Mouse (Mus musculus): ENCODE data around the gene Bcl2l12. TPM values are rescaled to one million over a fixed set of nuclear protein-coding genes. Genes with fewer than 3 reads are reported as not detected.

Gene Bcl2l12
- polyA plus RNA-seq, 1 experiment from 2014 or later = 12.8 TPM

DNA sequence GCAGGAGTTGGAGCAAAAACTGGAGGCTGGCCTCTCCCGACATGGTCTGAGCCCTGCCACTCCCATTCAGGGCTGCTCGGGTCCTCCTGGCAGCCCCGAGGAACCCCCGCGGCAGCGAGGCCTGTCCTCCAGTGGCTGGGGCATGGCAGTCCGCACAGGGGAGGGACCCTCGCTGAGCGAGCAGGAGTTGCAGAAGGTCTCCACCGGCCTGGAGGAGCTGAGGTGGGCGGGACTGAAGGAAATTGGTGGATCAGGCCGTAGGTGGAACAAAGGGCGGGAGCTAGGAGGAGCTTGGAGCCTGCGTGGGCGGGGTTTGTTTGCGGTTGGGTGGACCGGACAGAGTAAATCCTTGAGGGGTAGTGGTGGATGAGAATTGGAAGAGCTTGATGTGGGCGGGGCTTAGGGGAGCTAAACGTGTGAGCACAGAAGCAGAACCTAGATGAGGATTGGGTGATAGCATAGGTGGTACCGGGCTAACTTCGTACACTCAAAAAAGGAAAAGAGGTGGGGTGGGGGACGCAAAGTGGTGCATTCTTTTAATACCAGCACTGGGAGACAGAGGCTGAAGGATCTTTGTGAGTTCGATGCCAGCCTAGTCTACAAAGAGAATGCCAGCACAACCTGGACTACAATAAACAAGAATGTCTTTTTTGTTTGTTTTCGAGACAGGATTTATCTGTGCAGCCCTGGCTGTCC lies 45.8 kb downstream of the Bcl2l12 start:
- no peaks in the 10 kb centered on the region for H3K36me3 ChIP-seq
- peak overlapping the region; percentile 19; the same call in 1 of the 2 replicates for H3K27ac ChIP-seq (replicated peaks)
- H3K4me2 ChIP-seq = peak overlapping the region; percentile 76
- no peaks in the 10 kb centered on the region for H3K9me3 ChIP-seq
- peak; percentile 91 for ATAC-seq (ENCODE audit: low FRiP score, low read depth)
- peaks cover 25% of the 10 kb centered on the region for H3K27me3 ChIP-seq
- peak overlapping the region; percentile 50 for H3K9ac ChIP-seq
- peak overlapping the region; percentile 46 for H3K4me3 ChIP-seq
- peaks cover 25% of the 10 kb centered on the region for H3K4me1 ChIP-seq (replicated peaks)
- WGBS = 8% methylated on average over 24 of the region's 24 CpGs

GRCm38 (mm10) chr7:44951960-44952359 lies 46.6 kb downstream of the Bcl2l12 start:
- H3K27me3 ChIP-seq = peaks cover 25% of the 10 kb centered on the region
- ATAC-seq (ENCODE audit: low FRiP score, low read depth) = peak; percentile 27; the same call in 1 of the 2 replicates
- H3K36me3 ChIP-seq = no peaks in the 10 kb centered on the region
- H3K4me1 ChIP-seq (replicated peaks) = peaks cover 21% of the 10 kb centered on the region
- peak overlapping the region; percentile 50; the same call in 1 of the 2 replicates for H3K9ac ChIP-seq
- 0% methylated on average over 10 of the region's 10 CpGs for WGBS
- no peaks in the 10 kb centered on the region for H3K9me3 ChIP-seq
- peak overlapping the region; percentile 46 for H3K4me3 ChIP-seq
- peak overlapping the region; percentile 76 for H3K4me2 ChIP-seq
- H3K27ac ChIP-seq (replicated peaks) = peak overlapping the region; percentile 19; the same call in 1 of the 2 replicates

GRCm38 (mm10) chr7:44949922-44950321 lies 48.6 kb downstream of the Bcl2l12 start:
- no peak for ATAC-seq (ENCODE audit: low FRiP score, low read depth)
- peaks cover 25% of the 10 kb centered on the region for H3K27me3 ChIP-seq
- WGBS = 79% methylated on average over 6 of the region's 6 CpGs
- H3K4me3 ChIP-seq = no peak overlapping the region
- no peak overlapping the region for H3K4me2 ChIP-seq
- H3K27ac ChIP-seq (replicated peaks) = no peak overlapping the region
- H3K9ac ChIP-seq = no peak overlapping the region
- H3K36me3 ChIP-seq = no peaks in the 10 kb centered on the region
- H3K9me3 ChIP-seq = no peaks in the 10 kb centered on the region
- H3K4me1 ChIP-seq (replicated peaks) = peaks cover 21% of the 10 kb centered on the region

- H3K36me3 ChIP-seq = no peaks in the 10 kb centered on the region
- no peaks in the 10 kb centered on the region for H3K9me3 ChIP-seq
- 72% methylated on average over 7 of the region's 7 CpGs for WGBS
- no peak within 1 kb of the TSS for H3K27ac ChIP-seq (replicated peaks)
- no peak within 1 kb of the TSS for H3K4me2 ChIP-seq
- H3K4me3 ChIP-seq = no peak within 1 kb of the TSS
- no peaks in the 10 kb centered on the region for H3K27me3 ChIP-seq
- H3K4me1 ChIP-seq (replicated peaks) = no peaks in the 10 kb centered on the region
- ATAC-seq (ENCODE audit: low FRiP score, low read depth) = no peak
- no peak within 1 kb of the TSS for H3K9ac ChIP-seq
Observed at GRCm38 (mm10) chr7:44942904-44943303, 55.6 kb downstream of the Bcl2l12 start, which contains the start of gene Tsks. Gene Tsks, plus strand, starts transcription at chr7:44943204.

Small RNA genes within 50 kb of the gene (microRNA-seq; reads per million reads assigned to microRNA genes)
- not detected for gene Mir7054

Other genes starting within 250 kb of the Bcl2l12 start
- gene Zfp473, start 247.7 kb downstream of the Bcl2l12 start, polyA plus RNA-seq (2015; fragmentation: Nextera tagmentation; extraction: Ambion mirVana) = 1.2 and 1.3 TPM in 2 replicates
- gene Nup62, start 182.6 kb downstream of the Bcl2l12 start, polyA plus RNA-seq (2015; fragmentation: Nextera tagmentation; extraction: Ambion mirVana) = 45.8 and 49.5 TPM in 2 replicates
- 1.0 and 1.3 TPM in 2 replicates for gene Il4i1, start 182.3 kb downstream of the Bcl2l12 start, polyA plus RNA-seq (2015; fragmentation: Nextera tagmentation; extraction: Ambion mirVana)
- 3.9 and 4.0 TPM in 2 replicates for gene Atf5, start 182.1 kb downstream of the Bcl2l12 start, polyA plus RNA-seq (2015; fragmentation: Nextera tagmentation; extraction: Ambion mirVana)
- 90.1 and 99.1 TPM in 2 replicates for gene Akt1s1, start 149.7 kb downstream of the Bcl2l12 start, polyA plus RNA-seq (2015; fragmentation: Nextera tagmentation; extraction: Ambion mirVana)
- 109 and 118 TPM in 2 replicates for gene Tbc1d17, start 149.6 kb downstream of the Bcl2l12 start, polyA plus RNA-seq (2015; fragmentation: Nextera tagmentation; extraction: Ambion mirVana)
- gene Pnkp, start 141.6 kb downstream of the Bcl2l12 start, polyA plus RNA-seq (2015; fragmentation: Nextera tagmentation; extraction: Ambion mirVana) = 29.1 and 30.6 TPM in 2 replicates
- gene Ptov1, start 128.9 kb downstream of the Bcl2l12 start, polyA plus RNA-seq (2015; fragmentation: Nextera tagmentation; extraction: Ambion mirVana) = 460 and 518 TPM in 2 replicates
- gene Med25, start 106.0 kb downstream of the Bcl2l12 start, polyA plus RNA-seq (2015; fragmentation: Nextera tagmentation; extraction: Ambion mirVana) = 145 and 164 TPM in 2 replicates
- gene Fuz, start 102.6 kb downstream of the Bcl2l12 start, polyA plus RNA-seq (2015; fragmentation: Nextera tagmentation; extraction: Ambion mirVana) = 20.1 and 20.8 TPM in 2 replicates
- 130 and 132 TPM in 2 replicates for gene Ap2a1, start 69.2 kb downstream of the Bcl2l12 start, polyA plus RNA-seq (2015; fragmentation: Nextera tagmentation; extraction: Ambion mirVana)
- 0.10 and 0.14 TPM in 2 replicates for gene Tsks, start 55.5 kb downstream of the Bcl2l12 start, polyA plus RNA-seq (2015; fragmentation: Nextera tagmentation; extraction: Ambion mirVana)
- 56.1 and 58.1 TPM in 2 replicates for gene Cpt1c, start 23.9 kb downstream of the Bcl2l12 start, polyA plus RNA-seq (2015; fragmentation: Nextera tagmentation; extraction: Ambion mirVana)
- gene Prmt1, start 12.1 kb downstream of the Bcl2l12 start, polyA plus RNA-seq (2015; fragmentation: Nextera tagmentation; extraction: Ambion mirVana) = 584 and 590 TPM in 2 replicates
- gene Irf3, start 1.1 kb downstream of the Bcl2l12 start, polyA plus RNA-seq (2015; fragmentation: Nextera tagmentation; extraction: Ambion mirVana) = 57.4 and 58.1 TPM in 2 replicates
- 49.8 and 56.5 TPM in 2 replicates for gene Scaf1, start 17.7 kb upstream of the Bcl2l12 start, polyA plus RNA-seq (2015; fragmentation: Nextera tagmentation; extraction: Ambion mirVana)
- 15.5 and 16.0 TPM in 2 replicates for gene Rras, start 19.2 kb upstream of the Bcl2l12 start, polyA plus RNA-seq (2015; fragmentation: Nextera tagmentation; extraction: Ambion mirVana)
- gene Prr12, start 54.2 kb upstream of the Bcl2l12 start, polyA plus RNA-seq (2015; fragmentation: Nextera tagmentation; extraction: Ambion mirVana) = 14.6 and 15.3 TPM in 2 replicates
- 63.9 and 69.8 TPM in 2 replicates for gene Nosip, start 63.7 kb upstream of the Bcl2l12 start, polyA plus RNA-seq (2015; fragmentation: Nextera tagmentation; extraction: Ambion mirVana)
- gene Prrg2, start 64.0 kb upstream of the Bcl2l12 start, polyA plus RNA-seq (2015; fragmentation: Nextera tagmentation; extraction: Ambion mirVana) = 13.6 and 16.3 TPM in 2 replicates
- gene Rcn3, start 93.5 kb upstream of the Bcl2l12 start, polyA plus RNA-seq (2015; fragmentation: Nextera tagmentation; extraction: Ambion mirVana) = 71.7 and 88.1 TPM in 2 replicates
- gene Fcgrt, start 105.1 kb upstream of the Bcl2l12 start, polyA plus RNA-seq (2015; fragmentation: Nextera tagmentation; extraction: Ambion mirVana) = 33.9 and 36.9 TPM in 2 replicates
- 762 and 841 TPM in 2 replicates for gene Rps11, start 125.7 kb upstream of the Bcl2l12 start, polyA plus RNA-seq (2015; fragmentation: Nextera tagmentation; extraction: Ambion mirVana)
- gene Rpl13a, start 130.0 kb upstream of the Bcl2l12 start, polyA plus RNA-seq (2015; fragmentation: Nextera tagmentation; extraction: Ambion mirVana) = 624 and 661 TPM in 2 replicates
- gene Gm45713, start 137.5 kb upstream of the Bcl2l12 start, polyA plus RNA-seq (2015; fragmentation: Nextera tagmentation; extraction: Ambion mirVana) = not detected in 2 replicates
- gene Flt3l, start 137.7 kb upstream of the Bcl2l12 start, polyA plus RNA-seq (2015; fragmentation: Nextera tagmentation; extraction: Ambion mirVana) = 2.0 and 2.7 TPM in 2 replicates
- 92.4 and 98.8 TPM in 2 replicates for gene Pih1d1, start 155.6 kb upstream of the Bcl2l12 start, polyA plus RNA-seq (2015; fragmentation: Nextera tagmentation; extraction: Ambion mirVana)
- 20.8 and 21.9 TPM in 2 replicates for gene Aldh16a1, start 155.9 kb upstream of the Bcl2l12 start, polyA plus RNA-seq (2015; fragmentation: Nextera tagmentation; extraction: Ambion mirVana)
- 0.71 and 1.5 TPM in 2 replicates for gene Slc17a7, start 165.2 kb upstream of the Bcl2l12 start, polyA plus RNA-seq (2015; fragmentation: Nextera tagmentation; extraction: Ambion mirVana)
- not detected in 2 replicates for gene Gfy, start 180.9 kb upstream of the Bcl2l12 start, polyA plus RNA-seq (2015; fragmentation: Nextera tagmentation; extraction: Ambion mirVana)
- 0.71 and 3.2 TPM in 2 replicates for gene Pth2, start 182.3 kb upstream of the Bcl2l12 start, polyA plus RNA-seq (2015; fragmentation: Nextera tagmentation; extraction: Ambion mirVana)
- gene Ccdc155, start 206.2 kb upstream of the Bcl2l12 start, polyA plus RNA-seq (2015; fragmentation: Nextera tagmentation; extraction: Ambion mirVana) = 0.57 and 0.77 TPM in 2 replicates
- 10.8 and 11.9 TPM in 2 replicates for gene Dkkl1, start 213.4 kb upstream of the Bcl2l12 start, polyA plus RNA-seq (2015; fragmentation: Nextera tagmentation; extraction: Ambion mirVana)
- 54.2 and 69.9 TPM in 2 replicates for gene Tead2, start 217.0 kb upstream of the Bcl2l12 start, polyA plus RNA-seq (2015; fragmentation: Nextera tagmentation; extraction: Ambion mirVana)
- 1.4 and 1.7 TPM in 2 replicates for gene Cd37, start 240.4 kb upstream of the Bcl2l12 start, polyA plus RNA-seq (2015; fragmentation: Nextera tagmentation; extraction: Ambion mirVana)
- 0.62 and 1.3 TPM in 2 replicates for gene Slc6a16, start 242.4 kb upstream of the Bcl2l12 start, polyA plus RNA-seq (2015; fragmentation: Nextera tagmentation; extraction: Ambion mirVana)

All from hindbrain, embryonic 15.5 days (tissue).